Mouse (Mus musculus) limb, embryonic 12.5 days (tissue): ENCODE results near the gene Chad. TPM values are rescaled to one million over a fixed set of nuclear protein-coding genes. Genes with fewer than 3 reads are reported as not detected.

Experiments
- ATAC-seq: fragments of 200-750 bp; cut with Nextera tagmentation; 2 replicates; pipeline ENCODE4 v1.8.0; 2017; ENCODE audit warnings: low read depth, moderate TSS enrichment; ENCODE audit not compliant: insufficient number of reproducible peaks, insufficient read depth, low FRiP score, low TSS enrichment
- H3K27ac ChIP-seq: fragments of 300-500 bp; sonication (generic); 2 replicates; pipeline ENCODE4 v1.5.1; 2016; ENCODE audit warnings: mild to moderate bottlenecking, moderate library complexity
- H3K27me3 ChIP-seq: fragments of 300-500 bp; sonication (generic); 2 replicates; pipeline ENCODE4 v1.6.1; 2016; ENCODE audit warnings: mild to moderate bottlenecking, moderate library complexity
- H3K36me3 ChIP-seq: fragments of 300-500 bp; sonication (generic); 2 replicates; pipeline ENCODE4 v1.6.1; 2016; ENCODE audit warnings: mild to moderate bottlenecking, moderate library complexity
- H3K4me1 ChIP-seq: fragments of 300-500 bp; sonication (generic); replicated peaks from 2 replicates; pipeline ENCODE4 v1.6.1; 2016
- H3K4me2 ChIP-seq: fragments of 300-500 bp; sonication (generic); 2 replicates; pipeline ENCODE4 v1.6.1; 2016; ENCODE audit warnings: mild to moderate bottlenecking, moderate library complexity
- H3K4me3 ChIP-seq: fragments of 300-500 bp; sonication (generic); replicated peaks from 2 replicates; pipeline ENCODE4 v1.5.1; 2016; ENCODE audit warnings: mild to moderate bottlenecking
- H3K9ac ChIP-seq: fragments of 300-500 bp; sonication (generic); replicated peaks from 2 replicates; pipeline ENCODE4 v1.6.1; 2016; ENCODE audit warnings: mild to moderate bottlenecking, moderate library complexity
- H3K9me3 ChIP-seq: fragments of 300-500 bp; sonication (generic); 2 replicates; pipeline ENCODE4 v1.6.1; 2016; ENCODE audit warnings: mild to moderate bottlenecking, moderate library complexity
- WGBS: fragments of 180-500 bp; shearing (Covaris S2); methylation state at CpG from one replicate; pipeline ENCODE4 v1.1.7; 2016; 5-methylcytosine and 5-hydroxymethylcytosine counted together
- polyA plus RNA-seq: library from polyadenylated mRNA; unstranded; fragments of >200 nt; fragmentation: Nextera tagmentation; extraction: Ambion mirVana; gene quantifications from 2 replicates; pipeline ENCODE4 v1.2.1, GENCODE M21; 2016

Chad gene
- polyA plus RNA-seq, 1 experiment from 2014 or later = 3.6 TPM

DNA sequence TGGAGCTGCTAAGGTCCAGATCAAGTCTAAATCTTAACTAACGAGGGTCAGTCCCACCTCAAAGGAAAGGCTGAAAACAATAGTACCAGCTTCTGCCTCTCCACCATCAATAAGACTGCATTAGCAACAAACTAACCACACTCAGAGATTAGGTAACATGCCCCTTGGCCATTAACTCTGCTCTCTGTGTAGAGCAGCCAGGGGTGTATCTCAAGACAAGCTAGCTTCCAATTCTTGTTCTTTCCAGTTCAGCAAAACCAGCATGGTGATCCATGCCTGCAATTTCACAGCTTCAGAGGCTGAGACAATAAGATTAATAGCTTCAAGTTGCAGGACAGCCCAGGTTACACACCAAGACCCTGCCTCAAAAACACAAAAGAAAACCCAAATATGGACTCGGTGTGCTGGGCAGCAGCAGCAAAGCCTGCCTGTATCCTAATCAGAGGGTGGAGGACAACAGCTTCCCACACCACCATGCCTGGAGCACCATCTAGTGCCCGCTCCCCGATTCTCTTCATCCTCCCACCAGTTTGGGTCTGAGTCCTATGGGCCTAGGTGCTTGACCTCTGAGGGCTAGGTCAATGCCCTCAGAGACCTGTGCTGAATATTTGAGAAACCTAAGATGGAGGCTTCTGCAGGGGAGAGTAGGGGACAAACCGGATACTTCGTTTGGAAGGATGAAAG, 33.7 kb downstream of the Chad start:
- H3K27me3 ChIP-seq = no peaks in the 10 kb centered on the region
- no peak overlapping the region for H3K4me2 ChIP-seq
- 73% methylated on average over 6 of the region's 6 CpGs for WGBS
- no peak overlapping the region for H3K4me3 ChIP-seq
- ATAC-seq = no peak
- no peak overlapping the region for H3K27ac ChIP-seq
- H3K9ac ChIP-seq = no peak overlapping the region
- no peaks in the 10 kb centered on the region for H3K9me3 ChIP-seq
- peaks cover 13% of the 10 kb centered on the region for H3K4me1 ChIP-seq
- H3K36me3 ChIP-seq = peaks cover 14% of the 10 kb centered on the region; the same call in 1 of the 2 replicates

GRCm38 (mm10) chr11:94600447-94600846, 35.6 kb downstream of the Chad start:
- peak overlapping the region; percentile 60 for H3K4me2 ChIP-seq
- no peak overlapping the region for H3K9ac ChIP-seq
- peaks cover 14% of the 10 kb centered on the region; the same call in 1 of the 2 replicates for H3K36me3 ChIP-seq
- no peaks in the 10 kb centered on the region for H3K9me3 ChIP-seq
- H3K4me3 ChIP-seq = no peak overlapping the region
- H3K4me1 ChIP-seq = peaks cover 13% of the 10 kb centered on the region
- H3K27me3 ChIP-seq = no peaks in the 10 kb centered on the region
- no peak for ATAC-seq
- no peak overlapping the region for H3K27ac ChIP-seq
- WGBS = 90% methylated on average over 7 of the region's 7 CpGs

DNA sequence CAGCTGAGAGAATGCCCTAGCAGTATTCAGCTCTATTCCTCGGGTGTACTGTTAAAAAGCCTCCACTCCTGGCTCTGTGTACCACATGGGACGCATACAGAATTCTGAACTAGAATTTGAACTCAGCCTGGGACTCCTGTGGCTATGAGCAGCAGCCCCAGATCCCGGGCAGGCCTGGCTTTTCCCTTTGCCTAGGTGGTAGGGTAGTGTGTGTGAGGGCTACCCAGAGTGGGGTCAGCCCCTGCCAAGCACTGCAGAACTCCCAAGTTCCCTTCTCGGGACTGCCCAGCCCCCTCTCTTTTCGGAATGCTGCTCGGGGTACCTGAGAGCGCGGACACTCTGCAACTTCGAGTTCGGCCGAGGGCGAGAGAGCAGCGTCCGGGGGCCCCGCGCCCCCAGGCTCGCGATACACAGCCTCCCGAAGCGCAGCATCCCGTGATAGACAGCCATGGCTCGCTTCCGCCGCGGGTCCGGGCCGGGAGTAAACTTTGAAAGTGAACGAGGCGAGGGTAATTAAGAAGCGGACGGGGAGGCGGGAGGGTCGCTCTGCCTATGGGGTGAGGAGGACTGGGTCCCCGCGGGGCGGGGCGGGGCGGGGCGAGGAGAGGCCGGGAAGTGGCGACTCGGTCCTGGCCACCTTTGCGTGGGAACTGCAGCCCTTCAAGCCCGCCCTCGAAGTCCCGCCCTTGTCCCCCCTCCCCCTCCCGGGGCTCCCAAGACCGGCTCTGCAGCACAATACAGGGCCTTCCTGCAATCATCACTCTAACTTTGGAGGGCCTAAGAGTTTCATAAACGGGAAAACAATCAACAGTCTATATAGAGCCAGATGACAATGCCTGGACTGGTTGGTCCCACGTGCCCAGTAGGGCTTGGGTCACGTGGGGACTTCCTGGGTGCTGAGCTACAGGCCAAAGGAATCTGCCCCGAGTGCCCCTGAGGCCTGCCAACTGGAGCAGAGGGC, 36.8 kb downstream of the Chad start, which contains the start of gene Acsf2:
TSS of gene Acsf2 (minus strand) at position 551 of the 961 bp plus-strand sequence.
- peak; percentile 90 for ATAC-seq
- H3K9ac ChIP-seq = peak within 1 kb of the TSS; percentile 74
- peaks cover 7% of the 10 kb centered on the region; the same call in 1 of the 2 replicates for H3K36me3 ChIP-seq
- H3K4me1 ChIP-seq = peaks cover 13% of the 10 kb centered on the region
- WGBS = 2% methylated on average over 48 of the region's 52 CpGs
- H3K27me3 ChIP-seq = peaks cover 4% of the 10 kb centered on the region; the same call in 1 of the 2 replicates
- peak within 1 kb of the TSS; percentile 67 for H3K27ac ChIP-seq
- no peaks in the 10 kb centered on the region for H3K9me3 ChIP-seq
- peak within 1 kb of the TSS; percentile 60 for H3K4me2 ChIP-seq
- H3K4me3 ChIP-seq = peak within 1 kb of the TSS; percentile 59

DNA sequence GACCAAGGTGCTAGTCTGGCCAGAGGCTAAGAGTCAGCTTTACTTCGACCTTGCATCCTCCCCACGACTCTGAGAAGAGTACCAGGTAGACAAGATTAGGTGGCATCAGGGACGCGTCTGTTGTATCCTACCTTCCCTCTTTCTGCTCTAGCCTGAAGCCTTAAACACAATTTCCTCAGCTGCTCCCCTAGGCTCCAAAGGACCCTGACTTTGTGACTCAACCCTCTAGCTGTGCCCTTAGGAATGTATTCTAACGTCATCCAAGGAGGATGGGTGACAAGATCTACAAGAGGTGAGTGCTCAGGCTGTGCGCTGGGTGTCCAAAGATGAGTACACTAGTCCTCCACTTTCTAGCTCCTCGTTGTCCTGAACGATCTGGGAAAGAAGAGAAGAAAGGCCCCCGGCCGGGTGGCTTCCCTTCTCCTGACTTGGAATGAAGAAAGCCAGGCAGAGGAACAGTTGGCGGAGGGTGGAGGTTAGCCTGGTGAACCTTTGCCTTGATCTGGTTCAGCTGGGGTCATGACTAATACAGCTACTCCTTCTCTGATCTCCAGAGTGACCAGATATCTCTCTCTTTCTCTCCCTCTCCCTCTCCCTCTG, 37.6 kb downstream of the Chad start:
- Histone ChIP-seq H3K9me3 (no peaks in the 10 kb centered on the region), H3K36me3 (no peaks in the 10 kb centered on the region), H3K4me3 (peak overlapping the region; percentile 59), H3K27ac (peak overlapping the region; percentile 67; the same call in 1 of the 2 replicates), H3K9ac (peak overlapping the region; percentile 74), H3K4me1 (peaks cover 13% of the 10 kb centered on the region), H3K4me2 (peak overlapping the region; percentile 60), H3K27me3 (peaks cover 4% of the 10 kb centered on the region; the same call in 1 of the 2 replicates)
- WGBS = 63% methylated on average over 11 of the region's 11 CpGs
- no peak; the same call in 1 of the 2 replicates for ATAC-seq

DNA sequence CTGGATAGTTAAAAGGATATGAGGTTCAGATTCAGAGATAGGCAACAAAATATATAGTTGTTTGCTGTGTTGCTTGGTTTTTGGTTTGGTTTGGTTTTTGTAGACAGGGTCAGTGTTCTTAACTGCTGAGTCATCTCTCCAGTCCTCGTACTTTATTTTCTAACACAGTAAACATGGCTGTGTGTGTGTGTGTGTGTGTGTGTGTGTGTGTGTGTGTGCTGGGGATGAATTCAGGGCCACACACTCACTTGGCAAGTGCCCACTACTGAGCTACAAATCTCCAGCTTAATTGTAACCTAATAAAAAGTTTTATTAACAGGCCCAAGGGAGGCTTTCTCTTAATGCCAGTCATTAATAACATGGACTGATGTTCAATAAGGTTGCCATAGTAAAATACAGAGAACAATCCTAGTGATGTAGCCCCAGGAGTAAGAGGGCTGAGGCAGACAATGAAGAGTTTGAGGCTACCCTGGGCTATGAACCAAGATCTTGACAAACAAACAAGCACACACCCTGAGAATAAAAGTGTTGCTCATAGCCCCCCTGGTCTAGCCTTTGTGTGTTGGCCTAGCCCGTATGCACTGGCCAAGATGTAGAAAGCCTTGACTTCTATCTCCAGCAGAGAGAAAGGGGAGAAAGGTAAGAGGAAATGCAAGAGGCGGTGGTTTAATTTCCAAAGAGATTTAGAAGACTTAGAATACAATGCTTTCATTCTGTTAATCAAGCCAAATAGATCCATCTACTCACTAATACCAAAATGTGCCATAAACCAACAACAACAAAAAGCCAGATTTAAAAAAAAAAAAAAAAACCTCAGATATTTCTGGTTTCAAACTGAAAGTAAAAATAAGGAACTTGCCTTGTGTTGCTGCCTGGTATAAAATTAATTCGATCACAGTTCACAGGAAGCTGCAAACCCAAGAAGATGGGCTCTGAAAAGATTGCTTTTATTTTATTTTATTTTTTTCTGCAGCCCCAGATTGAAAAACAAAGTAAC, 46.2 kb downstream of the Chad start:
- Histone ChIP-seq H3K4me3 (no peak overlapping the region), H3K9me3 (no peaks in the 10 kb centered on the region), H3K4me1 (peaks cover 9% of the 10 kb centered on the region; the same call in 1 of the 2 replicates), H3K27me3 (peaks cover 26% of the 10 kb centered on the region), H3K27ac (no peak overlapping the region), H3K4me2 (no peak overlapping the region), H3K9ac (no peak overlapping the region), H3K36me3 (no peaks in the 10 kb centered on the region)
- ATAC-seq = no peak
- 69% methylated on average over 4 of the region's 4 CpGs for WGBS

GRCm38 (mm10) chr11:94614603-94615002, 49.8 kb downstream of the Chad start:
- H3K9ac ChIP-seq = no peak overlapping the region
- H3K36me3 ChIP-seq = no peaks in the 10 kb centered on the region
- H3K4me2 ChIP-seq = no peak overlapping the region
- H3K9me3 ChIP-seq = peaks cover 4% of the 10 kb centered on the region; the same call in 1 of the 2 replicates
- H3K27ac ChIP-seq = no peak overlapping the region
- peaks cover 9% of the 10 kb centered on the region; the same call in 1 of the 2 replicates for H3K4me1 ChIP-seq
- H3K4me3 ChIP-seq = no peak overlapping the region
- ATAC-seq = no peak
- WGBS = 87% methylated on average over 4 of the region's 4 CpGs
- peaks cover 25% of the 10 kb centered on the region for H3K27me3 ChIP-seq

DNA sequence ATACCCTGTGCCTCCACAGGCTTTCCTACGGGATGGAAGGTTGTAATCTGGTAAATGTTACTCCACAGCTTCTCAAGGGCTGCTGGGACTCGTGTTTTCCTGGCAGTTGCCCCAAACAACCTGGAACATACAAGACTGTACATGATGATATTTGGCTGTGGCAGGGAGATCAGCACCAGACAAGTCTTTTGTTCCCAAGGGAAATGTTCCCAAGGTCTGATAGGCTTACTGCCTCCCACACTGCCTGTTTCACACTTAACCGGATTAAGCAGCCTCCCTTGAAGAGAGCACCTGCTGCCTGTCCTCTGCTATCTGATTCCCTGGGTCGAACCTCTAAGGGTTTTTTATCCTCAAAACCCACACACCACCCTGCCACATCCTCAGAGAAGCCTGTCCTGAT, 50.6 kb downstream of the Chad start:
- no peak for ATAC-seq
- WGBS = 40% methylated on average over 4 of the region's 4 CpGs
- Histone ChIP-seq H3K4me1 (peaks cover 7% of the 10 kb centered on the region; the same call in 1 of the 2 replicates), H3K27me3 (peaks cover 25% of the 10 kb centered on the region), H3K36me3 (no peaks in the 10 kb centered on the region), H3K9me3 (peaks cover 4% of the 10 kb centered on the region; the same call in 1 of the 2 replicates), H3K4me3 (no peak overlapping the region), H3K27ac (no peak overlapping the region), H3K4me2 (no peak overlapping the region), H3K9ac (no peak overlapping the region)

- H3K4me1 ChIP-seq = no peaks in the 10 kb centered on the region
- ATAC-seq = no peak
- H3K36me3 ChIP-seq = no peaks in the 10 kb centered on the region
- no peak overlapping the region for H3K9ac ChIP-seq
- H3K9me3 ChIP-seq = peaks cover 4% of the 10 kb centered on the region; the same call in 1 of the 2 replicates
- H3K27ac ChIP-seq = no peak overlapping the region
- WGBS = 91% methylated on average over 2 of the region's 2 CpGs
- H3K4me3 ChIP-seq = no peak overlapping the region
- H3K4me2 ChIP-seq = no peak overlapping the region
- peaks cover 25% of the 10 kb centered on the region for H3K27me3 ChIP-seq
Measured at GRCm38 (mm10) chr11:94617646-94618045, 52.8 kb downstream of the Chad start.
